Mouse (Mus musculus) adrenal gland, postnatal 25 days (tissue): ENCODE data around the gene Rhob. TPM values are rescaled to one million over a fixed set of nuclear protein-coding genes. Genes with fewer than 3 reads are reported as not detected.
A peak's percentile ranks its signal among the peaks of the same experiment; 100 is the strongest.

Source experiments
- DNase-seq: peaks from one replicate; pipeline ENCODE4 v3.0.0; 2021; ENCODE audit warnings: mixed read lengths
- total RNA-seq: library from RNA; stranded (reverse); gene quantifications from 2 replicates; pipeline ENCODE4 v1.2.3, GENCODE M21; 2021

Gene Rhob
- total RNA-seq, 1 experiment from 2014 or later: 212 TPM

DNA sequence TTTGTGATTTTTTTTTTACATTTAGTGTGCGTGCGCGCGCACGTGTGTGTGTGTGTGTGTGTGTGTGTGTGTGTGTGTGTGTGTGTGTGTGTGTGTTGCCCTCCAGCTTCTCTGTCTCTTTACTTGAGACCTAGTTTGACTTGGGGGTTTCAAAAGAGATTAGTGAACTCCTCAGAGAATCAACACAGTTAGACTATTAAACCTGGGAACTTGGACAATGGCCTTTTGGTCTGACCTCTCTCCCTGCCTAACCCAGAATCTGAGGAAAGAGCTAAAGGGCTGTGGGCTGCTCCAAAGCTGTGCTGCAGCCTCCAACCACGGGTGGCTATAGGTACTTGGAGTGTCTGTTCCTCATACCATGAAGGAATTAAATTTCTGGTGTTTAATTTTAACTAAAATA is 4.3 kb upstream of the Rhob start:
- no peak for DNase-seq

DNA sequence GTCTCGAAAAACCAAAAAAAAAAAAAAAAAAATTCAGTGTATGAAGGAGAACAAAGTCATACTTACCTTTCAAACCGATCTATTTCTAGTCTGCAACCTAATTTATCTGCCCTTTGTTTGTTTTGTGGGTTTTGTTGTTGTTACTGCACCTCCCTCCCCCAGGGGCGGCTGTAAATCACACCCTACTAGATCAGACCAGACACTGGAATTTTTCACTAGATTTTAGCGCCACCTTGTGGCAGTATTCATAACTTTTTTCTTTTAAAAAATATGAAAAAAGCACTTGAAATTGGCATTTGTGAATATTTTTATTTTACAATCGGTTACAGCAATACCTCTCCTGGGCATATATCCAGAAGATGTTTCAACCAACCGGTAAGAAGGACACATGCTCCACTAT is 2.7 kb upstream of the Rhob start:
- peak; percentile 40 for DNase-seq

DNA sequence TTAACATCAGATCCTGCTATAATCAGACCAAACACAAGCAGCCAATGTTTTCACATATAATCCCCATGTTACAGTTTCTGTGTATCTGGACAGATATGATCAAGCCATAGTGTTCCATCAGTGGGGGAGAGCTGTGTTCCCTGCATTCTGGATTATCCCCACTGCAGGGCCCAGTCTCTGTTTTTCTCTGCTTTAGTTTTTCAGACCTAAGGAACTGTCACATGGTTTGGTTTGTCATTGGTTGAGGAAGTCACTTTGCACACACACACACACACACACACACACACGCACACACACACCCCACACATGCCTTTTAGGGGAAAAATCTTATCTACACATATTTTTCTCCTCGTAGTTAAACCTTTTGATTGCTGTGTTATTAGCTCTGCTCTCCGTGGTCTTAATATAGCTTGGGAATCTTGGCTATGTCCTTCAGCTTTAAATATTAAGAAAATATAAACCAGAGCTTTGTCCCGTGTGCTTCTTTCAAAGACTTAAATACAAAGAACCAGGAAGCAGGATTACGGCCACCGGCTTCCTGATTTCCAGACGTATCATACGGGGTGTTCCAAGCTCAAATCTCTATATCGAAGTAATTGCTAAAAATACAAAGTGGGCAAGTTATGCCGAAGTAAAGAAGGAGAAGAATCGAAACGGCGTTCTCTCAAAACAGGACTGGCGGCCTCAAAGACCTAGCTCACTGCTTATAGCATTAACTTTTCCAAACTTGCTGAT is 1.9 kb upstream of the Rhob start:
- DNase-seq: no peak

GRCm38 (mm10) chr12:8500597-8501570 is 1.1 kb upstream of the Rhob start:
- no peak for DNase-seq

DNA sequence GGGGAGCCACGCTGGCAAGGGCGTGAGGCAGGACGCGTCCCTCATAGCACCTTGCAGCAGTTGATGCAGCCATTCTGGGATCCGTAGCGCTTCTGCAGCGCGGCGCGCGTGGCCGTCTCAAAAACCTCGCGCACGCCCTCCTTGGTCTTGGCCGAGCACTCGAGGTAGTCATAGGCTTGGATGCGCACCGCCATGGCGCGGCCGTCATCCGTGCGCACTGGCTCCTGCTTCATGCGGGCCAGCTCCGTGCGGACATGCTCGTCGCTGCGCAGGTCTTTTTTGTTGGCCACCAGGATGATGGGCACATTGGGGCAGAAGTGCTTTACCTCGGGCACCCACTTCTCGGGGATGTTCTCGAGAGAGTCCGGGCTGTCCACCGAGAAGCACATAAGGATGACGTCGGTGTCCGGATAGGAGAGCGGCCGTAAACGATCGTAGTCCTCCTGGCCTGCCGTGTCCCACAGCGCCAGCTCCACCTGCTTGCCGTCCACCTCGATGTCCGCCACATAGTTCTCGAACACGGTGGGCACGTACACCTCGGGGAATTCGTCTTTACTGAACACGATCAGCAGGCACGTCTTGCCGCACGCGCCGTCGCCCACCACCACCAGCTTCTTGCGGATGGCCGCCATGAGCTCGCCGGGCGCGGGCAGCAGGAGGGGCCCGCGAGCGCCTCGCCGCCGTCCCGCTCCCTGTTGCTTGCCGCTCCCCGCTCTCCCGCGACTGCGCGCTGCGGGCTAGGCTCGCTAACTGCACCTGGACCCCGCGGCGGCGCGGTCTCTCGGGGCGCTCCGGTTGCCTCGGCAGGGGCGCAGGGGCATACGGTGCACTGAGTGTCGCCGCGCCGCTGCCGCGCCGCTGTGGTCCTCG is 573 bp downstream of the Rhob start:
- peak; percentile 53 for DNase-seq

DNA sequence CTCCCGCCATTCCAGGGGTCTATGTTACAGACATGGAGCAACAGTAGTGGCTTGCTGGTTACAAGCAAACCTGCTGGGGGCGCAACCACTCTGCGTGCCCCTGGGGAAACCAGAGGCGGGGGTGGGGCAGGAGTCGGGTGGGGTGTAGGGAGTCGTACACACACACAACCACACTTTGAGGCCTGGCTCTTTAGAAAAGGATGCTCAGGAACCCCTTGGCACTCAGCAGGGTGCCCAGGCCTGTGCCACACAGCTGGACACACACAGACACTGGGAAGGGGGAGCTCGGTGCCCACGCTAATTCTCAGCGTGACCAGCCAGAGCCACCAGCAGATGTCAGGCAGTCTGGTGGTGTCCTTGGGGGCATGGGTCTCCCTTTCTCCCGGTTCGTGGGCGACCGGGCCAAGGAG is 1.2 kb downstream of the Rhob start:
- peak; percentile 58 for DNase-seq

DNA sequence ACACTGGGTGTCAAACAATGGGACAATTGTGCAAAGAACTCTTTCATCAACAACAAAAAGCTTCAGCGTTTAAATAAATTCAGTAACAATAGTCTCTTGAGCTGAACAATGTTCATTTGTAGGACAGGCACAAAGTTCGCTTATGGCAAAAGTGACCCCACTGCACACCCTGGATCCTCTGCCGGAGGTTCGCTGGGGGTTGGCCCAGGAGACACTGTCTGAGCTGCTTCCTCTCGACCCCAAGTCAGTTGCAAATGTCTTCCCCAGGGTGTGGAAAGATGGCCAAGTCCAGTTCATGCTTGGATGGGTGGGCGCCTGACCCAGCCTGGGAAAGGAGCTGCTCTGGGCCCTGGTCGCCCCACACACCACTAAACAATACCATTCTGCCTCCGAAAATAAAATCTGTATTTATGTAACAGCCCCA is 1.6 kb downstream of the Rhob start:
- DNase-seq: no peak

DNA sequence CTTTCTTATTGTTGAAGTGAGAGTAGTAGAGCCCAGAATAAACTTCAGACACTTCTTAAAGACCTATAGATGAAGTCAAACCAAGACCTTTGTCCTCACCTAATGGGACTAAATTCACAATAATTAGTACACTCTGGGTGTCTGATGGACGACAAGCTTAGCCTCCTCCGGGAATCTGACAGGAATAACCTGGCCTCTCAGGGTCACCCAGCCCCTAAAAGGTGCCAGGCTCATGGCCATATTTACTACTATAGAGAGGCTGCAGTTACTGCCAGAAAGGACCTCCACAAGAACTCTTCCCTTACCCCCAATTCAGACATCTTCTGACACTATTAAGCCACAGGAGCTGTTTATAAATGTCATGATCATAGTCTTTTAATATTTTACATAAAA is 2.5 kb downstream of the Rhob start:
- no peak for DNase-seq

DNA sequence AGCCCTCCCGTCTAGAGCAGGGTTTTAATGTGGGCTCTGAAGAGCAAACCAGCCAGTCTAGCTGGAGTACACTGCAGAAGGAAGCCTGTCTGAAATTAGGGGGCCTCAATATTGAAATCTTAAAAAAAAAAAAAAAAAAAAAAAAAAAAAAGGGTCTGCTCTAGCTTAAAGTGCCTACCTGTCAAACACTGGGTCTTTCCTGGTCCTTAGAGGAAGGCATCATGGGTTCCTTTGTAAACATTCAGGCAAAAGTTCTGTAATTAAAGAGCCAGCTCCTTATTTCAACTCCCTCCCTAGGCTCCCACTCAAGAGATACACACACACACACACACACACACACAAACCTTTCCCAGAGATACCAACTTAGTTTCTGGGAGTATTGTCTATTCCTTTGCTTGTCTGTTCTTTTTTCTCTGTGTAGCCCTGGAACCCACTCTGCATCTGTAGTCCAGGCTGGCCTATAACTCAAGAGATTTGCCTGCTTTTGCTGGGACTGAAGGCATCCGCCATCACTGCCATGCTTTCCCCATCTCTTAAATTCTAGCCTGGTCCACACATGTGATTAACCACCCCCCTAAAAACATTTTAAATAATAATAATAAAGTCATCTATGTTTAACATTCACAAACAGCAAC is 3.0 kb downstream of the Rhob start:
- no peak for DNase-seq

DNA sequence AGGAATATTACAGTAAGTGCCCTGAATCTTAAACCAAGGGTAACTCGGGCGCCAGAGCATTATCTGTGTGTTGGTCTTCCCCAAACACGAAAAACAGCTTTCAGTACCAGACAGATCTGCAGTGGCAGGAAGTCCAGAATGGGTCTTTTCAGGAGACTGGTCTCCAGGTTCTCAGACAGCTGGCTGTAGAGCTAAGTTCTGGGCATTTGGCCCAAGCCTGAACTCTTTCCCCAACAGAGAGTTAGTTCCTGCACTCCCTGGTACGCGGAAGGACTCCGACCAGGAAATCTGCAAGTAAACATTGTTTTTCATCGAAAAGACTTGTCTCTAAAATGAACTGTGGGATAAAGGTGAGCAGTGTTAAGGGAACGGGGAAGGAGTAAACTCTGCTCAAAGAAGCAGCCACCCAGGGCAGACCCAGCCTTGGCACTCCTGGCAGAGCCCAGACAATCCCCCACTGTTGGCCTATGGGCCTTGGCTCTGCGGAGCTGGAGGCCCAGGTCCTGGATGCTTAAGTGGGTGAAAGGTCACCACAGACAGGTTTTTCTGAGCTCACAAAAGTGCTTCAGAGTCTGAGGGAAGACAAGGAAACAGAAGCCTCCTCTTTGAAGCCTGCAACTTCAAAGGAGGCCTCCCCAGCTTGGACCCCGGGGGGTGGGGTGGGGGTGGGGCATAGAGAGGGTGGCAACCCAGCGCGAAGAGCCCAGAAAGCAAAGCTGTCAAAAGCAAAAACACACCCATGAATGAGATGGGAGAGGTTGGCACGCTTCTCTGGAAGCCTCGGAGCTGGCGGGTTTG is 3.7 kb downstream of the Rhob start:
- DNase-seq: peak; percentile 49

- no peak for DNase-seq
Observed at GRCm38 (mm10) chr12:8494675-8495074, 5.1 kb downstream of the Rhob start.

DNA sequence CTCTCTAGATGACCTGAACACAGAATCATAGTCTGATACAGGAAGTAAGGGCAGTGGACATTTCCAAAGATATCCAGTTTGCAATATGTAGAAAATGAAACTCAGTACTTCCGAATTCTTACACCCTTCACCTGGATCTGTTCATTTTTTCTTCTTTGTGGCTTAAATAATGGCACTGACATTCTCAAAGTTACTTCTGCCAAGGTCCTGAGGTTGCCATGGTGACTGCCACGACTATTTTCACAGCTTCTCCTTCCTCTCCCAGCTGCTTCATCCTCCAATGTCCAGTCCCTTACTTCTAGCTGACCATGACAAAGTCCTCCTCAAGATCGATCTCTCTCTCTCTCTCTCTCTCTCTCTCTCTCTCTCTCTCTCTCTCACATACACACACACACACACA is 6.4 kb downstream of the Rhob start:
- DNase-seq: no peak

- no peak for DNase-seq
Observed at GRCm38 (mm10) chr12:8489098-8489497, 10.7 kb downstream of the Rhob start.

DNA sequence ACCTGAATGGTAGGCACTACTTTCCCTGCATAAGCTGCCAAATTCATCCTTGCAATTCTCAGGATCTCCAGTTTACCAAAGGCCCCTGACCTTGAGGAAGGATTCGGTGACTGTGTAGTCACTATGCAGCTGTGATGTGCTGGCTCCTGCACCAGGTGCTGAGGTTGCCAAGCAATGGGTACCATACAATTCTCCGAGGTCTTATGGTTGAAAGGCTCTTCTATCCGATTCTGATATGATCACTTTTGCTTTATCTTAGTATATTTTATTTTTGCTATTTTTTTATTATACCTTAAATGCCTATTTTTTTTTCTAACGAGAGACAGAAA is 11.2 kb downstream of the Rhob start:
- DNase-seq: no peak

- DNase-seq: peak; percentile 92
Observed at GRCm38 (mm10) chr12:8487959-8488651, 11.7 kb downstream of the Rhob start.

DNA sequence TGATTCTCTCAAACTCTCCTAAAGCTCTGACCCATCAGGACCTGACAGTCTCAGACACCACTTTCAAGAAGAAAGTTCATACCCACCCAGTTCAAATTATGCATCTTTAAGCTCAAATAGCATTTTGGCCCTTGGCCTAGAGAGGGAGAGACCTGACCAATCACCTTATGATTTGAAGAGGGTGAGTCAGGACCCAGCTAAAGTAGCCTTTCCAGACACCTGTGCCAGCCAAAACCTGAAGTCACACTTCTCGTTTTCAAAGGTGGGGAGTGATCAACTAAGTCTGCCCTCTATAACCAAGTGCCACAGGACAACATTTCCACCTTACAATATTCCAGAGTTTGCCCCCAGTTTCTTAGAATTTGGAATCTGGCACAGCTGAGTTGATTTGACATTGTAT is 12.5 kb downstream of the Rhob start:
- DNase-seq: no peak

DNA sequence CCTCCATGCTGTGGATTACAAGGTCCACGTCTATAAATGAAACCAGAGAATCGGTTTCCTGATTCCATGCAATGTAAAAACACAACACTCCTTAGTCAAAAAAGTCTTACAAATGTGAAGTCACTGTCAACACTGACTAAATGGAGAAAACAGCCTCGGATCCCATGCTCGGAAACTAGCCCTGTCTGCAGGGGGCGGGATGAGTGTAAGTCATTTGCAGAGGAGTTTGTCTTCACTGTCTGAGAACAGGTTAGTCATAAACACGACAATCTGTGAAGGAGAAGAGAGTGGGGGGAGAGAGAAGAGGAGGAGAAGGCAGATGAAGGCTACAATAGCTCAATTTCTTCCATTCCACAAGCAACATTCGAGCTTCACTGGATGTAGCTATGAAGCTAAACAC is 14.6 kb downstream of the Rhob start:
- no peak for DNase-seq

DNA sequence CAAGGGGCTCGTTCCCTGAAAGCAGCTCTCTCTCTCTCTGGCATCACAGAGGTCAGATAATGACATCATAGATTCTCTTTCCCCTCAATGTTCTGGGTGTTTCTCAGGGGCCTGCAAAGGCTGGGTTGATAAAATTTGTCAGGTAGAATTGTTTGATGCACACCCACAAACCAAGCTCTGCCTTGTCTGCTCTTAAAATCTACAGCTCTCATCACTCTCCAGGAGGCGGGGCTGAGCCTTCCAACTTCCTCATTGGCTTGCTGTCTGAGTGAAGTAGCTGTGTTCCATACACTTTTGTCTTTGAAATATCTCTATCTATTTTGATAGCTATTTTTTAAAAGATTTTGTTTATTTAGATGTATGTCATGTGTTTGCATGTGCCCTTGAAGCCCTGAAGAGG is 17.6 kb downstream of the Rhob start:
- no peak for DNase-seq

DNA sequence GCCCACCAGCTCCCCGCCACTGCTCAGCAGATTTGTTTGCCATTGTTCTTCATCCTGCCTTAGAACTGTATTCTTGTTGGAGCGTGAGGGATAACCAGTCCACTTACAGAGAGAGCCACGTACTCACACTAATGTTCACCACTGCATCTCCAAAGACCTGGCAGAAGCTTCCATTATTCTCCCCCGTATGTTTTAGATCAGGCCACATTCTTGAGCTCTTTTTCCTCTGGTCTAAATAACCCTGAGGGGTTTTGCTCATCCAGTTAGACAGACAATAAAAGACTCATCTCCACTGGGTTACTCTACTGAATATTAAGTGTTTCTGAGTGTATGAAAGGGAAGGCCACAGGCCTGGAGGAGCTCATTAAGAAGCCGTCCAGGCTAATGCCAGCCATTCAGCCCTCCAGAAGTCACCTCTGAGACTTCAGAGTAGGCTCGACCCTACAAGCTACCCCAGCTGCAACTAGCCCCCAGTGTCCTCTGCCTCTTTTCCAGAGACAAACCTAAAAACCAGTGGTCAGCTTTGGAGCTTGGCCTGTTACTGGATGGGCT is 24.9 kb downstream of the Rhob start:
- no peak for DNase-seq
